Mouse (Mus musculus) lung, embryonic 14.5 days (tissue): ENCODE measurements around the gene Oas1h. TPM values are rescaled to one million over a fixed set of nuclear protein-coding genes. Genes with fewer than 3 reads are reported as not detected.

Experiments used
- ATAC-seq: fragments of 200-750 bp; cut with Nextera tagmentation; 2 replicates; pipeline ENCODE4 v1.8.0; 2017; ENCODE audit warnings: mild to moderate bottlenecking, moderate TSS enrichment, moderate library complexity; ENCODE audit not compliant: insufficient read depth
- DNase-seq: peaks from one replicate; pipeline ENCODE4 v3.0.0-alpha.2; 2015
- H3K27ac ChIP-seq: fragments of 300-500 bp; sonication (generic); 2 replicates; pipeline ENCODE4 v1.5.1; 2014; ENCODE audit warnings: low read depth, mild to moderate bottlenecking, moderate library complexity
- H3K27me3 ChIP-seq: fragments of 300-500 bp; sonication (generic); 2 replicates; pipeline ENCODE4 v1.6.1; 2014; ENCODE audit warnings: low read length, control low read depth; ENCODE audit not compliant: insufficient read depth
- H3K36me3 ChIP-seq: fragments of 300-500 bp; sonication (generic); 2 replicates; pipeline ENCODE4 v1.6.1; 2014; ENCODE audit warnings: control low read depth; ENCODE audit not compliant: insufficient read depth
- H3K4me1 ChIP-seq: fragments of 300-500 bp; sonication (generic); 2 replicates; pipeline ENCODE4 v1.6.1; 2014; ENCODE audit warnings: antibody characterized with exemption, control low read depth; ENCODE audit not compliant: insufficient read depth
- H3K4me2 ChIP-seq: fragments of 300-500 bp; sonication (generic); 2 replicates; pipeline ENCODE4 v1.6.1; 2014; ENCODE audit warnings: mild to moderate bottlenecking
- H3K4me3 ChIP-seq: fragments of 300-500 bp; sonication (generic); 2 replicates; pipeline ENCODE4 v1.5.1; 2014; ENCODE audit warnings: low read depth, low read length
- H3K9ac ChIP-seq: fragments of 300-500 bp; sonication (generic); 2 replicates; pipeline ENCODE4 v1.6.1; 2014
- H3K9me3 ChIP-seq: fragments of 300-500 bp; sonication (generic); 2 replicates; pipeline ENCODE4 v1.6.1; 2016; ENCODE audit warnings: low read depth, low read length, control low read depth
- CTCF ChIP-seq: IDR thresholded peaks from 2 replicates; pipeline ENCODE4 v1.5.1; 2016; ENCODE audit warnings: antibody characterized with exemption, low read depth
- WGBS: fragments of 180-500 bp; shearing (Covaris S2); extraction: QIAGEN DNeasy Blood & Tissue Kit; methylation state at CpG from one replicate; pipeline ENCODE4 v1.1.7; 2014; 5-methylcytosine and 5-hydroxymethylcytosine counted together
- polyA plus RNA-seq: library from polyadenylated mRNA; unstranded; fragments of >200 nt; fragmentation: Nextera tagmentation; extraction: Ambion mirVana; gene quantifications from 2 replicates; pipeline ENCODE4 v1.2.1, GENCODE M21; 2014

The Oas1h gene
- not detected in 2 replicates for polyA plus RNA-seq

- Histone ChIP-seq H3K9ac (no peak within 1 kb of the TSS), H3K4me1 (no peaks in the 10 kb centered on the region), H3K4me3 (no peak within 1 kb of the TSS), H3K9me3 (no peaks in the 10 kb centered on the region), H3K4me2 (no peak within 1 kb of the TSS), H3K27me3 (no peaks in the 10 kb centered on the region), H3K27ac (no peak within 1 kb of the TSS), H3K36me3 (no peaks in the 10 kb centered on the region)
- 27% methylated on average over 4 of the region's 4 CpGs for WGBS
- TF ChIP-seq CTCF: no peak
- DNase-seq (no peak), ATAC-seq (no peak)
These were observed at the start of gene Oas1h for GRCm38 (mm10) chr5:120861121-120861520. Gene Oas1h, plus strand, starts transcription at chr5:120861421.

DNA sequence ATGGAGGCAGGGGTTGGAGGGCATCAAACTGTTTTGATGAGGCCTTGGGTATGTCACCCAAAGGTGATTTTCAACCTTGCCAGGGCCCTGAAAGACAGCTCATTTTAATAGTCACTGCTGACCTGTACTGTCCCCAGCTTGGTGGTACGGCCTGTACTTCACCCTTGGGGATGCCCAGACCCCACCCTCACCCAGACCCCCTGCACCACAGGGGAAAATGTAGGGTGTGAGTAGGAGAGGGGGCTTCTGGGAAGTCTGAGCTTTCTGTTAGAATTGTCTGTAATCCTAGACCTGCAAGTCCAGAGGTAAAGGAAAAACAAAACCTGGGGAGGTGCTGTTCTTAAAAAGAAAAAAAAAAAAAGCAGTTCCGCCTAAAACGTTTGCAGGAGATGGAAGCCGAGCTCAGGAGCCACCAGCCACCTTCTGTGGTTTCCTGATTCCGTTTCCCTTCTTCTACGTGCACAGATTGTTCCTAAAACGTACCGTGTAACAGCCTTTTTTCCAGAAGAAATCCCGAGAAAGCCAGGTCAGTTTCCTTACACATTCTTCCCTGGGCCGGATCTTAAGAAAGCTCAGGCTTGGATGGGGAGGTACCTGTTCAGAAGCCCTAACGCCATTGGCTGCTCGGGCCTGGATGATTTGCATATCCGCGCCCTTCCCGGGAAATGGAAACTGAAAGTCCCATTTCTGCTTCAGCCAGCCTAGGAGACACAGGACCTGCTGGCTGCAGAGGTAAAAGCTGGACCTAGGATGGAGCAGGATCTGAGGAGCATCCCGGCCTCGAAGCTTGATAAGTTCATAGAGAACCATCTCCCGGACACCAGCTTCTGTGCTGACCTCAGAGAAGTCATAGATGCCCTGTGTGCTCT is 49.0 kb upstream of the Oas1h start, which contains the start of gene Oas1c:
Gene Oas1c, minus strand, starts transcription at position 564 of the 869 bp plus-strand sequence.
- Histone ChIP-seq H3K27ac (peak within 1 kb of the TSS; percentile 52; the same call in 1 of the 2 replicates), H3K27me3 (no peaks in the 10 kb centered on the region), H3K9ac (peak within 1 kb of the TSS; percentile 48), H3K4me3 (peak within 1 kb of the TSS; percentile 31), H3K4me2 (peak within 1 kb of the TSS; percentile 63), H3K4me1 (no peaks in the 10 kb centered on the region), H3K9me3 (no peaks in the 10 kb centered on the region), H3K36me3 (no peaks in the 10 kb centered on the region)
- DNase-seq (peak; percentile 93), ATAC-seq (peak; percentile 91)
- TF ChIP-seq CTCF: no peak
- WGBS: 6% methylated on average over 18 of the region's 18 CpGs

DNA sequence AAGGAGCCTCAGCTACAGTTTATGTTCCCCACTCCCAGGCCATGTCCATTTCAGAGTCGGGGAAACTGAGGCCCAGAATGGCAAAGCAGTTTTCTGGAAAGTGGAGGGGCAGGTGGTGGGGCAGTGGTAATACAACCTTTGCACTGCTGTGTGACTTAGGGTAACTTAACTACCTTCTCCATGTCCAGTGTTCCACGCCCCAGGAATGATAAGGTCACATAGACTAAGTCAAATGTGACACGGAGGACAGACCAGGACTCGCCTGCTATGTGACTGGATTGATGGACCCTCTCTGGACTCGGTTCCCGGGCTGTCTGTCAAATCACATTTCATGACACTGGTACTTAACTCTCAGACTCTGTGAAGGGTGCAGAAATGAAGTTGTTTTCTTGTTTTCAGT is 48.2 kb upstream of the Oas1h start:
- no peak for TF ChIP-seq CTCF
- H3K9ac ChIP-seq: no peak overlapping the region

DNA sequence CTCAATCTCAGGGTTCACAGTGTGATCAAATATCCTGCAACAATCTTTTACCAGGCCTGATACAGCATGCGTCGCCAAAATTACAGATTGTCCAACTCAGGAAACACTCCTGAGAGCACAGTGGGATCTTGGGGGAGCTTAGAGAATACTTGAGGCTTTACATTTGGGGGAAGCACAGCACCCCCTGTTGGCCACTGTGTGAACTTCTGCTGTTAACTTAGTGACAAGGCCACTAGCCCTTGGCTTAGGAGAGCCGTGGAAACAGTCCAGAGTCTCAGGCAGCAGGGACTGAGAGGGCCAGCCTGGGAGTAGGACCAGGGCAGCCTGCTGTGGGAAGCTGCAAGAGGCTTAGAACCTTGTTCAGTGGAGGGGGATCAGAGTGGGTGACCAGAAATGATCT is 45.3 kb upstream of the Oas1h start:
- WGBS: 62% methylated on average over 3 of the region's 3 CpGs

More for the DNA sequence above, 48.2 kb upstream of the Oas1h start:
- Histone ChIP-seq H3K4me1 (no peaks in the 10 kb centered on the region), H3K27ac (no peak overlapping the region), H3K4me3 (peak overlapping the region; percentile 31), H3K27me3 (no peaks in the 10 kb centered on the region), H3K9me3 (no peaks in the 10 kb centered on the region), H3K4me2 (peak overlapping the region; percentile 63), H3K36me3 (no peaks in the 10 kb centered on the region)
- WGBS: 69% methylated on average over 6 of the region's 6 CpGs
- DNase-seq (no peak), ATAC-seq (no peak)

GRCm38 (mm10) chr5:120818999-120819398 is 42.2 kb upstream of the Oas1h start:
- no peak for ATAC-seq
- H3K4me2 ChIP-seq: no peak overlapping the region
- no peak overlapping the region for H3K9ac ChIP-seq
- no peak overlapping the region for H3K27ac ChIP-seq
- no peak overlapping the region for H3K4me3 ChIP-seq
- H3K27me3 ChIP-seq: no peaks in the 10 kb centered on the region
- H3K36me3 ChIP-seq: no peaks in the 10 kb centered on the region
- H3K9me3 ChIP-seq: no peaks in the 10 kb centered on the region
- TF ChIP-seq CTCF: no peak
- no peaks in the 10 kb centered on the region for H3K4me1 ChIP-seq
- DNase-seq: no peak

More for the DNA sequence above, 45.3 kb upstream of the Oas1h start:
- H3K9me3 ChIP-seq: no peaks in the 10 kb centered on the region
- H3K9ac ChIP-seq: no peak overlapping the region
- no peak overlapping the region for H3K27ac ChIP-seq
- H3K4me3 ChIP-seq: no peak overlapping the region
- ATAC-seq: no peak
- no peaks in the 10 kb centered on the region for H3K4me1 ChIP-seq
- no peaks in the 10 kb centered on the region for H3K36me3 ChIP-seq
- TF ChIP-seq CTCF: peak; percentile 58
- no peak overlapping the region for H3K4me2 ChIP-seq
- H3K27me3 ChIP-seq: no peaks in the 10 kb centered on the region
- DNase-seq: peak; percentile 14

GRCm38 (mm10) chr5:120831031-120831430 is 30.2 kb upstream of the Oas1h start:
- no peak overlapping the region for H3K9ac ChIP-seq
- no peaks in the 10 kb centered on the region for H3K27me3 ChIP-seq
- H3K27ac ChIP-seq: no peak overlapping the region
- H3K4me1 ChIP-seq: no peaks in the 10 kb centered on the region
- no peak overlapping the region for H3K4me3 ChIP-seq
- DNase-seq (no peak), ATAC-seq (no peak)
- H3K36me3 ChIP-seq: no peaks in the 10 kb centered on the region
- H3K4me2 ChIP-seq: no peak overlapping the region
- TF ChIP-seq CTCF: no peak
- WGBS: 70% methylated on average over 4 of the region's 4 CpGs
- no peaks in the 10 kb centered on the region for H3K9me3 ChIP-seq
